Mouse (Mus musculus) subcutaneous adipose tissue, adult 2 months (tissue): ENCODE results near the gene Ptpn7. TPM values are rescaled to one million over a fixed set of nuclear protein-coding genes. Genes with fewer than 3 reads are reported as not detected.

Experiments
- polyA plus RNA-seq: library from polyadenylated mRNA; depleted of rRNA; stranded (reverse); fragments of >200 nt; gene quantifications from 2 replicates; pipeline ENCODE4 v1.2.3, GENCODE M21; 2012; ENCODE audit warnings: low replicate concordance; rRNA removed

The Ptpn7 gene
- 3.5 and 6.2 TPM in 2 replicates for polyA plus RNA-seq

DNA sequence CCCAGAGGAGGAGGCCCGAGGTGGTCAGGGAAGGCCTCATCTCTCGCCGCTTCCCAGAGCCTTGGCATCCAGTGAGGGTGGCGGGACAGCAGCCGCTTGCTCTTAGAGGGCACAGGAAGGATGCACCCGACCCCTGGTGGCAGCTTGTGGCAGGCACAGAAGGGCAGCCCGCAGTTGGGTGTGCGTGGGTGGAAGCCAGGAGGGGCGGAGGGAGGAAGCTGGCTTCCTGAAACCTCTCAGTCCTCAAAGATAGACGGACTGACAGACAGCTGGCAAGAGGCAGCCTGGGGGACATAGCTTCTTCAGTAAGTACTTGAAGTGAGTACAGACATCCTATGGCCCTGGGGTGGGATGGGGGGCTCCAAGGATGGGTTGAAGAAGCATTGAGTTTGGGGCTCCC, at the start of gene Ptpn7:
Ptpn7 (plus strand) TSS at position 228 of the 400 bp plus-strand sequence.

DNA sequence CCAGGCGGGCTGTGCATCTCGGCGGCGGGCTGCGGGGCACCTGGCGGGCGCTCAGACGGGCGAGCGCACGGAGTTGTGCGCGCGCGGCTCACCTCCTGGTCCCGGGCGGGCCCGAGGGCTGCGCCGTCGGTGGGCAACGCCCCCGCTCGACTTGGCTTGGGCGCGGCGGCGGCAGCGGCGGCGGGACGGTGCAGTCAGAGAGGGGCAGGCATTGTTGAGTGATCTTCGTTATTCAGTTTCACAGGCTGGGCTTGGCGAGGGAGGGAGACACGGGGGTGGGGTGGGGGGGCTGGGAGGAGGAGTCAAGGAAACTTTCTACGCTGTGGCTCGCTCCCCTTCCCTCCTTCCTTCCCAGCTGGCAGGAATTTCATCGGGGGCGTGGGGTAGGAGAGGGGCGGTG, 27.4 kb upstream of the Ptpn7 start, which contains the start of gene Lgr6:
Lgr6 (minus strand) TSS at position 153 of the 400 bp plus-strand sequence.

DNA sequence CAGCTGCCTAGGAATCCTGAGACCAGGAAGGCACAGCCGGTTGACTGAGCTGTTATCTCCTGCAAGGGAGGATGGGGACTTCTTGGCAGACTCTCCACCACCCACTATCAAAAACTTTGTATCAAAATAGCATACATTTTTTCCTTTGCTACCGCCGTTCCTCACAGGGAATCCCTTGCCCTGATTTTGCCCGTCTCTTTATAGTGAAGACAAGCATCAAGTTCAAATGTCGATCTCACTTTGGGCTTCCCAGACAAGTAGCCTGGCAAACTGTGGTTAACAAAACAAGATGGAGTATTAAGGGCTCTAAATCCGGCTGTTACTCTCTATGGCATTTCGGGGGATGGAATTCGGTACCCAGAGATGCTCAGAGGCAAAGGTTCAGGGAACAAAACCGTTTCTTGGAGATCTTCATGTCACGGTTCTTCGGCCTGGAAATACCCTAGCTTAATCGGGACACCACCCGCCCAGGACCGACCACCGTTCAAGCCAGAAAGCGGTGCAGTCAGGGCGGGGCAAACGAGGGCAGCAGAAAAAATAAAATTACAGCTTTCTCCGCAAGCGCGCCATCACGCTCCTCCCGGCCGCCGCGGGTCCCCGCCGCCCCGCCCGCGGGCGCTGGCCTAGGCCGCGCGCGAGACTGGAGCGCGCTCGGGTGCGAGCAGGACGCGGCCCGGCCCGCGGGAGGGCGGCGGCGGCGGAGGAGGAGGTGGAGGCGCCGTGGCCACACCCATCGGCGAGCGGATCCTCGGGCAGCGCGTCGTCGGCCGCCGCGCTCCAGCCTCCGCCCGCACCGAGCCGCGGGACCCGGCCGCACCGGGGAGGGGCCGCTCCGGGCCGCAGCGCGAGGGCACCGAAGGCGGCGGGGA, 13.8 kb downstream of the Ptpn7 start, which contains the start of gene Arl8a:
Arl8a (plus strand) TSS at position 748 of the 869 bp plus-strand sequence.

DNA sequence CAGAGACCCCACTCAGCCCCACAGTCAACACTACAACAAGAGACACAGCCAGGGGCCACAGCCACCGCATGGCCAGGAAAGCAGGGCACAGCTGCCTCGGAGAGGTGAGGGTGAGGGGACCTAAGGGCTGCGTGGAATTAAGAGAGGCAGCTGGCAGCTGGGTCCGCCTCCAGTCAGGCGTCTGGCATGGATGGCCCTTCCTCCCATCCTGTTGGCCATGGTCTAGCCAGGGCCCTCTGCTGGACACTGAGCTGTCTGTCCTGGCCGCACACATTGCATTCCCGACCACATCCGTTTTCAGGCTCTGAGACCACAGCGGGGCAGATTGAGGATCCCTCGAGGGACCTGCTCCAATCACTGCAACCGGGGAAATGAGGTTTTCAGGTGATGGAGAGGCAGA, 34.9 kb downstream of the Ptpn7 start, which contains the start of gene Gpr37l1:
Gpr37l1 (minus strand) TSS at position 247 of the 400 bp plus-strand sequence.

Other genes with a start within 250 kb of the Ptpn7 start
- 15.5 and 52.4 TPM in 2 replicates for gene Ppp1r12b, start 176.8 kb upstream of the Ptpn7 start, polyA plus RNA-seq
- gene Ube2t, start 170.1 kb upstream of the Ptpn7 start, polyA plus RNA-seq: 0.20 and 3.0 TPM in 2 replicates
- gene Lgr6, start 27.4 kb upstream of the Ptpn7 start, polyA plus RNA-seq: 0.27 and 2.7 TPM in 2 replicates
- gene Arl8a, start 14.1 kb downstream of the Ptpn7 start, polyA plus RNA-seq: 74.1 and 87.4 TPM in 2 replicates
- 1.1 and 1.2 TPM in 2 replicates for gene Gpr37l1, start 35.0 kb downstream of the Ptpn7 start, polyA plus RNA-seq
- gene Elf3, start 125.9 kb downstream of the Ptpn7 start, polyA plus RNA-seq: 0.24 and 39.9 TPM in 2 replicates
- gene Rnpep, start 151.4 kb downstream of the Ptpn7 start, polyA plus RNA-seq: 38.9 and 60.3 TPM in 2 replicates
- gene Timm17a, start 181.1 kb downstream of the Ptpn7 start, polyA plus RNA-seq: 94.0 and 143 TPM in 2 replicates
- gene Lmod1, start 192.1 kb downstream of the Ptpn7 start, polyA plus RNA-seq: 7.0 and 52.0 TPM in 2 replicates
- gene Shisa4, start 242.5 kb downstream of the Ptpn7 start, polyA plus RNA-seq: 4.5 and 41.7 TPM in 2 replicates